Mouse (Mus musculus) ES-E14 (cell line): ENCODE results near the gene Upk2.

Experiments
- CHD2 ChIP-seq: IDR thresholded peaks from 2 replicates; pipeline ENCODE4 v1.6.1; 2014; ENCODE audit warnings: mild to moderate bottlenecking, low read depth, low read length, inconsistent platforms
- HCFC1 ChIP-seq: IDR thresholded peaks from 2 replicates; pipeline ENCODE4 v1.6.1; 2012; ENCODE audit warnings: low read length, inconsistent platforms, borderline replicate concordance; ENCODE audit not compliant: insufficient read depth

DNA sequence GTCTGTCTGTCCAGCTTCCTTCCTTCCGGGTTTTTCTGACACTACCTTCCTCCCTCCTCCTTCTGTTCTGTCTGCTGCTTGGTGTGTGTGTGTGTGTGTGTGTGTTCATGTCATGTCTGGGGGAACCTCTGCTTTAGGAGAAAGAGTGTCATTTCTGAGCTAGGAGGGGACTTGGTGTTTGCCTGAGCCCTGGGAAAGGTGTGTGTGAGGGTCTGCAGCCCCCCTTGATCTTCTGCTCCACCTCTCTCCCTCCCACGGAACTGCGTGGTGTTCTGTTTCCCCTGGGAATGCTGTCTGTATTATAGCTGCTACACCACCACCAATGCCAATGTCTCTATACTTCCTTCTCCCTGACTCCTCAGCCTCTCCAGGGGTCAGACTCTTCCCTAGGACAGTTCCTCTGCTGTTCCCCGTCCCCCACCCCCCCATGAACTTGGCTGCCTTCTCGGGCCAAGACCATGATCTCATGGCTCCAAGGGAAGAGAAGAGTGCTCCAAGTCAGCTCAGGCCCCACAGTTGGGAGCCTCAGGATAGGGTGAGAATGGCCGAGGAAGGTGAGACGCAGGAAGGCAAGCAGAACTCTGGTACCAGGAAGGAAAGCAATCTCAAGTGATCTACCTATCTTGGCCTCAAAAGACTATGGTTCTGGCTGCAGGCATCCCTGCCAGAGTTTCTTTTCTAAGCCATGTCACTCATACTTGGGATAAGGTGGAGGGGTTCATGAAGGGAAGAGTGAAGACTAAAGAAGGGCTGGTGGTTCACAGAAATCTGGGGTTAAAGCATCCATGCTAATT is 29.7 kb upstream of the Upk2 start:
- no peak for TF ChIP-seq CHD2
- TF ChIP-seq HCFC1, result no peak
